Mouse (Mus musculus): ENCODE data around the gene Rfx8.

Gene Rfx8

DNA sequence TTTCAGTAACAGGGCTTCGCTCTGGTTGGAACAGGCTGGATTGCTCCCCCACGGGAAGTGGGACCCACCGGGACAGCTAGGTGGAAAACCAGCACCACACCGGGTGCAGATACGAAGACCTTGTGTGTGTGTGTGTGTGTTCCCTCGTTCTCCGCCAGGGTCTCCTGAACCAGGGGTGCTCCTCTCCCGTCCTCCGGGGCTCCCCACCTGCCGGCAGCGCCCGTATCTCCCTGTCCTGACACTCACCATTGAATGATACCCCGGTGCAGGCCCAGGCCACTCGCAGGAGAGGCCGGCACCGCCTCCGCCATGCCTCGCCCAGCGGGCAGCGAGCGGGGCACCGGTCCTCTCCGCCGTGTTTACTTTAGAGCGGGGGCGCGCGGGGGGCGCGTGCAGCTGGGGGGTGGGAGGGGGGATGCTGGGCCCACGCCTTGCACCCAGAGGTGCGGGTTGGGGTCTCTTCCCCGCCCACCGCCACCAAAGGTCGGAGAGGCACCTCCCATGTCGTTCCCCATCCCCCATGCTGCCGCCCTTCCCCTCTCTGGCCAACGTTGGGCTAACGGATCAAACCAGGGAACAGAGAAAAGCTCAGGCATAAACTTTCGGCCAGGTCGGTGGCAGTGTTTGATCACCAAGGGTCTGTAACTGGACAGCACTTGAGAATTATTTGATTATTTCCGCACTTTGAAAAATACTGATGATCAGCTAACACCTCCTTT is at the start of gene Rfx8:
TSS of gene Rfx8 (minus strand) at position 366 of the 719 bp plus-strand sequence.
- no peak for DNase-seq (ENCODE audit: low read depth in 1 of 2, low spot score in 2 of 2)

DNA sequence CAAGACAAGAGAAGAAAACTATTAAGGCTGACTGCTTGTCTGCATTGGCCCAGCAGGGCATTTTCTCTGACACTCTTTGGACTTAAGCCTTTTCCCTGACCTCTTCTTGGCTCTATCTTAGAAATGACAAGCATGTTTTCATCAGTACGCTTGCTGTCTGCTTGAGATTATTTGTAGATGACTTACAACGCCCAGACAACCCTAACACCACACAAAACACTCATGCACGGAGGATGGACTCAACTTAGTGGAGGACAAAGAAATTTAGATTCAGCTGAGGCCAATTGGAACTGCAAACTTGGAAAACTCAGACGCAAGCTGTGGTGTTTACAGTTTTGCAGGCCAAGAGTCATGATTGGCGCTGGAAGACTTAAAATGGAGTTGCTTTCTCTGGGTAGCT is 49.6 kb upstream of the Rfx8 start:
- no peak for DNase-seq (ENCODE audit: low read depth in 1 of 2, low spot score in 2 of 2)

DNA sequence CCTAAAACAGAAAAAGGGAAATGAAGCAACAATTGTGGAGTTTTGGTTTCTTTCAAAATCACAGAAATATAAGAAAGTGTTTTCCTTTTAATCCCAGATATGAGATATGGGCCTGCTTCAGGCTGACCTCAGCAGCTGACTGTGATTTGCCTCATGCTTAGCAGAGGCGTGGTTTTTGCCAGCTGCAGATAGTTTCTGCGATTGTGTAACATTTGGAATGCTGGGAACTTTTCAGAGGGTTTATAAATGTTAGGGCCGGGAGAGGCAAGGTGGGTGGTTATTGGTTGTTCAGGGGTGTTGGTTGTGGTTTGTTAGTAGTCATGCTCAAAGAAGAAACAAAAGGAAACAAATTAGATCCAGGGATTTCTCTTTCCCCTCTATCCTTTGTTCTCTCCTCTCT is 47.2 kb upstream of the Rfx8 start:
- DNase-seq (ENCODE audit: low read depth in 1 of 2, low spot score in 2 of 2): no peak

DNA sequence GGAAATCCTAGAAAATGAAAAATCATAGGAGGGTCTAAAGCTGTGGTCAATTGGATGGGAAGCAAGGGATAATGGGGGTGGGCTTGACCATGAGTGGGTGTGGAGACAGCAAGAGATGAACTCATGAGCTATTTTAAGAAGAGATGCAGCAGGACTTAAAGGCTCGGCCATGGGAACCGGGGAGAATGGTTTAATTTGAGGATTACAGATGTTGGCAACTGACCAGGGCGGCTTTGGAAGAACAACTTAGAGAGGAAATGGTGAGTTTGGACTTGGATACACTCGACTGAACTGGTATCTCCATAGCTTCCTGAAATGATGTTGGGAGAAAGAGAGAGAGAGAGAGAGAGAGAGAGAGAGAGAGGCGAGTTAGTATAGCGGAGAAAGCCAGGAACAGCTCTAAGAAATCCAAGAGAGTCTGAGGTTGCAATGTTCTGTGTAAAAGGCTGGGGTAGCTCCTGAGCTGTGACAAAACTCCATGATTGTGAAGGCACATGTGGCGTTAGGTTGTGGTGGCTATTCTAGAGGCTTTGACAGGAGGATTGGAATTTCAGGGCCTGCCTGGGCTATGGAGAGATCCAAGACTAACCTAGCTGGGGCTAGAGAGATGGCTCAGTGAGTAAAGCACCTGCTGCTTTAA is 45.2 kb upstream of the Rfx8 start:
- no peak for DNase-seq (ENCODE audit: low read depth in 1 of 2, low spot score in 2 of 2)

DNA sequence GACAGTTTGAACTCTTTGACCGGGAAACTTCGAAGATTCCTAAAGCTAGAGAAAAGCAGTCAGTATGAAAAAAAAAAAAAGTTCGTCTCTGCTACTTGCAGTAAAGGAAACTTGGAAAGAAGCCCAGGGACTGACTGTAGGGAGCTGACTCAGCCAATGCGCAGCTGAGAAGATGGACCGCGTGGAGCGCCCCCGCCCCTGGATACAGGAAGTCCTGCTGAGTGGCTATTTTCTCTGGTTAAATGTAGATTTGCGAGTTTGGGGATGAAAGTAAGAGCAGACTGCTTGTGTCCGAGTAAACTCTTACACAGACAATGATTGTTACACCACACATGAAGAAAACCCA is 41.2 kb upstream of the Rfx8 start:
- peak in 1 of 2 experiments; percentile 48 for DNase-seq (ENCODE audit: low read depth in 1 of 2, low spot score in 2 of 2)

DNA sequence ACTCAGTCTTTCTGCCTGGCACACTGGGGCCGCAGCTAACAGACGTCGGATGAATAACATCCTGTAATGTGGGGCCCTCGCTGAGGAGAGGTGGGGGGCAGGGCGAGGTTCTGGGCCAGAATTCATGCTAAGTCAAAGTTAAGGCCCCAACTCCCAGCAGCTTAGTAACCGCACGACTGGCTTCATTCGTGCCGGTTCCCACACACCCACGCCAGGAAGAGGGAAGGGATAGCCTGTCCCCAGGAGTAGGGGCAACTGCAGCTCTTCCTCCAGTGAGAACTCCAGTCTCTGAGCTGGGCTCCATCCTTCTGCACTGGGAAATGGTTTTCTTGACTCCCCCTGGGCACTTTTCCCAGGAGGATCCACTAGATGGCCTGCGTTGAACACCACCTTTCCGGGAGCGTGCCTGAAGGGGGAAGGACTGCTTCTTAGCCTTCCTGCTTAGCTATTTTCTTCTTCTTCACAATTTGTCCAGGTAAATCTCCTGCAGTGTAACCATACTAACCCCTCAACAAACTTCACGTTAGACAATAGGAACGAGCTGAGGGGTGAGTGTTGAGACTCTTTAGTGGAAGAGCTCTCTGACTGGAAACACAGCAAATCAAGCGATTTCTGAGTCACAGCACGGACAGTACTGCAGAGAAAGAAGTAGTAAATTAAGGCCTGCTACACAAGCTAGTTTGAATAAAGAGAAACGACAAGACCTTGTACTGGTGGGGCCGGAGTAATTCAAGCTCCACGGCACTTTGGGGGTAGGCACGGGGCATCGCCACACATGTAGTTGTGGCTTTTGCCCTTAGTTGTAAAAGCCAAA is 40.6 kb upstream of the Rfx8 start:
- no peak for DNase-seq (ENCODE audit: low read depth in 1 of 2, low spot score in 2 of 2)

DNA sequence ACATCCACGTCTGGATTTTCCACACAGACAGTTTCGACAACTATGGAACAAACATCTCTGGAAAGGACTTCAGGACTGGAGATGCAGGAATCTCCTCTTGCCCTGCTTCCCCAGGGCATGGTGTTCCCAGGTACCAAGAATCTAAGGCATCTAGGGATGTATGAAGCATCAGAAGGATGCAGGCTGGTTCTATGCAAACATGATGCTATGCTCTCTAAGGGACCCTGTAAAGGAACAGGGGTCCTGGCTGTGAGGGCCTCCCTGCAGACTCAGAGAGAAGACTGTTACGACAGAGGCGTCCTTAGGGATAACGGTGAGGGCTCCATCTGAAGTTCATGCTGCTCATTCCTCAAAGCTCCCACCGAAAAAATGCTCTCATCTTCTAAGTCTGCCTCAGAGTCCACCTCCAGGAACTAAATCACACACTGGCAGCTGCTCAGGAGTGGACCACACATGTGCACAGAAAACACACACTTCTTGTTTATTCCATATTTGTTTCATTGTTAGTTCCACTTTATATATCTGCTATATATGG is 39.5 kb upstream of the Rfx8 start:
- no peak for DNase-seq (ENCODE audit: low read depth in 1 of 2, low spot score in 2 of 2)

DNA sequence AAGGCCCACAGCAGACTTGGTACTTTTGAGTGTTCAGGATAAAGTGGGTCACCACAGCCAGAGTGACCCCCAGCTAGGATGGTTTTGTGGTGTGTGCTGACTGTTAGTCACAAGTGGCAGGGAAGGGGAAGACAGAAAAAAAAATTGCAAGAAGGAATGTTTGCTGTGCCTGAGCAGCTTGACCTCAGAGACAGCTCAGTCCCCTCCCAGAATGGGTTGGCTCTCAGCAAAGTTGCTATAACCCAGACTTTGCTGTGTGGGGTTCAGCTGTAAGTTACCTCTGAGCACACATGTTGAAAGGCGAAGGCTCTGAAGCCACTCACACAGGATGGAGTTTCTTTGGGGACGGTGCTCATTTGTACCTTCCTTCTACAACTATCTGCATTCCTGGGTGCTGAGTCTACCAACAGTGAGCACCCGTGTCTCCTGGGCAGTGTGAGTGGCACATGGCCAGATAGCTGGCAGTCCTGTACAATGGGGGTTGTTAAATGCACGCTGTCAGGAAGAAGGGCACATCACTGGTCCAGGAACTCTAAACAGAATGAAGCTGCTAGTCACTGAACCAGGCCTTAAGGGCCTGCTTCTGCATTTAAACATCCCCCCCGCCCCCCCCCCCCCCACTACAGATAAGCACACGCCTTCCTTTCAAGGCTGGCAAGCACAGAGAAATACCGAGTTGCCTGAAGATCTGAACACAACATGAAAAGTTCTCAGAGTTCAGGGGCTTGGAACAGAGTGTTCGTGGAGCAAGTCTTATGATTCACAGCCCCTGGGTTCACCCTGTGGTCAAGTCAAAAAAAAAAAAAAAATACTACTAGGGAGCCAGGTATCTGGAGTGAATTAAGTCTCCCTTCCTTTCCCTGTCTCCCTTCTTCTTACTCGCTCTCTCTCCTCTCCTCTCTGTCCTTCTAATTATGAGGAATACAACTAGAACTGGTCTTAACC is 38.7 kb upstream of the Rfx8 start:
- no peak for DNase-seq (ENCODE audit: low read depth in 1 of 2, low spot score in 2 of 2)

DNA sequence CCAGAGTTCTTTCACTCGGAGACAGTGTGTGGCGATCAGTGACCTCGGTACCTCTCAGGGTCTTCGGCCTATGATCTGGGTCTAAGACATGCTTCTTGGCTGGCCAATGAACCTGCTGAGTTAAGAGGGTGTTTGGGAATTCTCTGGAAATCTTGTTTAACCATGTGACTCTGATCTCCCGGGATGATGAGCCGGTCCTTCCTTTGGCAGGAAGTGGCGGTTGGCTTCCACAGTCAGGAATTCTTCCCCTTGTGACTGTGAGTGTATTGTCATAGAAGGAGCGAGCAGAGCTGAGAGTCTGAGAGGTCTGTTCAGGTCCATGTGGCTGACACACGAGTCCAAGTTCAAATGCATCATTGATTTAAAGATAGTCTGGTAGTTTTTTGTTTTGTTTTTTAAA is 37.4 kb upstream of the Rfx8 start:
- no peak for DNase-seq (ENCODE audit: low read depth in 1 of 2, low spot score in 2 of 2)

DNA sequence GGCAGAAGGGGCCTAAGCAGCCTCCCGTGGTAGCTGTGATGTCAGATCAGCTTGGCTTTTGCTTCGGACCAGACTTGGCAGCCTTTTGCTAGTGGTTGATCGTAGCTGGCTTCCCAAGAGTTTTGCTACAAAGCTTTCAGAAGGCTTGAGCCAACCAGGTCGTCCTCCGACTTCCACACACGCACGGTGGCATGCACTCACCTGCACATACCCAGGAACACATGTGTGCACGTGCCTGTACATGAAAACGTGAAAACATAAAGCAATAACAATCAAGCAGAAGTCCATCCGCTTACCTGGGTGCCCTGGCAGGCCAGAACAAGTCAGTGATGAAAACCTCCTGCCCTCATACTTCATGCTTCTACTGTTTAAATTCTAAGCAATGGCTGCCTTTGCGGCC is 36.2 kb upstream of the Rfx8 start:
- DNase-seq (ENCODE audit: low read depth in 1 of 2, low spot score in 2 of 2): no peak

DNA sequence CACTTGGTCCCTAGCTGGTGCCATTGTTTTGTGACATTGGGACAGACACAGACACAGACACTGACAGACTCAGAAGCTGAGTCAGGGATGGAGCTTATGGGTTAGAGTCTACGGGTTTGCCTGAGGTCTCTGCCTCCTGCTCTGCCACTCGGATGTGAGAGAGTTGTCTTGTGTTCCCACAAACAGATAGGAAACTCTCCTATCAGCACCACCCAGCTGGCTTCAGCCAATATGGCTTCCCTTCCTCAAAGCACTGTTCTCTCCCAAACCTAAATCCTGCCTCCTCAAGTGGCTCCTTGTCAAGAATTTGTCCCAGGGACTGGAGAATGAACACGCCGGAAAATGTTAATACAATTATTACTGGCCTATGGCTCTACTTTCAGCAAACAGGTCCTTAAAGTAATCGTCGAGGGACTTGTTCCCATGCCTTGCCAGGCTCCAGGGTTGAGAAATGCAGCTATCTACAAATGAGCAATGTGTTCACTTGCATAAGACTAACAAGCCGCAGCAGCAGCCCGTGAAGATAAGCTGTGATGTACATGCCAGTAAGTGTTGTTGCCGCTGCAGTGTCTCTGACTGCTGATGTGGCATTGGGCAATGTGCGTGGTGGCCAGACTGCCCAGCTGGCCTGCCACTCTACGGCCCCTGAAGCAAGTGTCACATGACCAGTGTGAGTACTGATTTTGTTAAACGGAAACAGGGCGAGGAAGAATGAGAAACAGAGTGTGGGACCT is 33.6 kb upstream of the Rfx8 start:
- DNase-seq (ENCODE audit: low read depth in 1 of 2, low spot score in 2 of 2): no peak

DNA sequence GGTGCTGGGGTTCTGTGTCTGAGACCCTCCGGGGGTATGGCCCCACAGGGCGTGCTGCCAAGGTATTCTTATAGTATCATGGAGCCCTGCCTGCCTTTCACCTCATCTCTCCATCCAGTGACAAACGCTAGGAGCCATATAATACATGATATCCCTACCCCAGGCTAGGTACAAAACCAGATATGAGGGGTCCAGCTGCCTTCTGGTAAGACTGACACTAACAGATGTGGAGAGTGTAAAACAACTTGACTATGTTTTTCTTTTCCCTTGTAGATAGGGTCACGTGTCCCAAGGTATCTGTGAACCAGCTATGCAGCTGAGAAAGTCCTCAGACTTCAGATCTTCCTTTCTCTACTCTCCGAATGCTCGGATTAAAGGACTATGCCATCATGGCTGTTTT is 30.7 kb upstream of the Rfx8 start:
- no peak for DNase-seq (ENCODE audit: low read depth in 1 of 2, low spot score in 2 of 2)

DNA sequence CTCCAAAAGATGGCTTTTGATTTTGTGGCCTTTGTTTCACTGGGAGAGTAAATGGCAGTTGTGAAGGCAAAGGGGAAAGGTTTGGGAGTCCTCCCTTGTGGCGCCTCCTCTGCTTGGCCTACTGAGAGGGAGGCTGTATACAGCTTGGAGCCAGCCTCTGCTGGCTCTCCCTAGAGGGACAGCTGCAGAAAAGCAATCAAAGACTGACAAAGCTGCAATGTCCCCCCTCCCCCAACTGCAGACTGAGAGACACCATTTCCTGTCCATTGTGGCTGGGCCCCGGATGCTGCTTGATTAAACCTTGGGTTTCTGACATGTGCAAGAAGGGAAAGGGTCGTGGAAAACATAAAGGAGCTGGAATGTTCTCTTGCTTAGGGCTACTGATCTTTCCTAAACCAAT is 28.9 kb upstream of the Rfx8 start:
- no peak for DNase-seq (ENCODE audit: low read depth in 1 of 2, low spot score in 2 of 2)

DNA sequence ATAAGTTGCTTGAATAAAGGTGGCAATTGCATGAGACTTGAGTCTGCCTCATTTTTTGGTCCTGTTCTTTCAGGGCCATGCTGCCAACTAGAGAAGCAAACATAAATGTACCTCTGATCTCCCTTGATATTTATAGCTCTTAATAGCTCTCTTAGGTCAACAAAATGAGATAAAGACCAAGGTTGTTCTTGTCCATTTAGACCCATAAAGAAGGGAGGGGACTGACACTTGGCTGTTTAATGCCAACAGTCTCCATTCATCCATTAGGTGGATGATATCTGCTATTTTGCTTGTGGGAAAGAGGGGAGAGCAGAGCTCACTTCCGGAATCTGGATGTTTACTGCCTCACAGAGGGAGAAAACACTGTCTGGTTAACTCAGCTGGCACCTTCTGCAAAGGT is 28.4 kb upstream of the Rfx8 start:
- DNase-seq (ENCODE audit: low read depth in 1 of 2, low spot score in 2 of 2): no peak

DNA sequence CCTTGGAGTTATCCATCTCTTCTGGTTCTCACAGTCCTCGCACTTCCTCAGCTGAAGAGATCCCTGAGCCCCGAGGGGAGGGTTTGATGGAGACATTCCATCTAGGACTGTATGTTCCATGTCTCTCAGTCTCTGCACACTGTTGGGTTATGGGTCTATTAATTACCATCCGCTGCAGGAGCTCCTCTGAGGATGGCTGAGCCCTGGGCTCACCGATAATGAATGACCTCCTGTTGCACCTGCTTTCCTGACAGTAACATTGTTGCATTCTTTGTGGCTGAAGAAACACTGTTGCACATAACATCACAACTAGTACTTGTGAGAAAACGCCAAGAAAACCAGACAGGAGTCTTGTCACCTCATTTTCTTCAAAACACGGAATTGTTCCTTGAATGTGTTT is 27.9 kb upstream of the Rfx8 start:
- DNase-seq (ENCODE audit: low read depth in 1 of 2, low spot score in 2 of 2): no peak

DNA sequence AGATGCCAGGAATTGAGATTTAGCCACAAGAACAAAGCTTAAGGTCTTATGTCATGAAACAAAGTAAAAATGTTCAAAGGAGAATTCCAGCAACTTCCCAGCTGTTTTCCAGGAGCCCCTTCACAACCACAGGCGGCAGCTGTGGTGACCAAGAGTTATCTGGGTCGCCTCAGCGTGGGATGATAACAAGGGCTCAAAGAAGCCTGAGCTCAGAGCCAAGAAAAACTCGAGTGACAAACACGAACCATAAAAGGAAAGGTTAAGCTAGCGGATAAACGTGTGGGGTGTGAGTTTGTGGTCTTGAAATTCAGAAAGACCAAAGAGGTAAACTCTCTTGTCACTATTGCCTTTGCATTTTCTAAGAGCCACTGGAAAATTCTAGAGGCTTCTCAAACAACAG is 25.7 kb upstream of the Rfx8 start:
- DNase-seq (ENCODE audit: low read depth in 1 of 2, low spot score in 2 of 2): no peak

DNA sequence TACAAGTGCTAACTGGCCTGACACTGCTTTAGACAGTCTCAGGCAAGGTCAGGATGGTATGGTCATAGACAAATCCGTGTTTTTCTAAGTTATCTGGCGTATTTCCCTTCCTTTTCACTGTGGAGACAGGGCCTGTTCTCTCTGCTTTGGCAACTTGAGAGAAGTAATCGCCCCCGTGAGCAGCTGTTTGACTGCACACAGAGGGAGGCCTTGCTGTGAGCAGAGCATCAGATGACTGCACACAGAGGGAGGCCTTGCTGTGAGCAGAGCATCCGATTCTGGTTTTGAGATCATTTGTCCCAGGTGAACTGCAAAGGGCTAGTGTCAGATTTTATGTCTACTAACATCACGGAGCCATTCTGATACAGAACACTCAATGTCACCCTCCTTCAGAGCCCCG is 20.2 kb upstream of the Rfx8 start:
- DNase-seq (ENCODE audit: low read depth in 1 of 2, low spot score in 2 of 2): no peak

DNA sequence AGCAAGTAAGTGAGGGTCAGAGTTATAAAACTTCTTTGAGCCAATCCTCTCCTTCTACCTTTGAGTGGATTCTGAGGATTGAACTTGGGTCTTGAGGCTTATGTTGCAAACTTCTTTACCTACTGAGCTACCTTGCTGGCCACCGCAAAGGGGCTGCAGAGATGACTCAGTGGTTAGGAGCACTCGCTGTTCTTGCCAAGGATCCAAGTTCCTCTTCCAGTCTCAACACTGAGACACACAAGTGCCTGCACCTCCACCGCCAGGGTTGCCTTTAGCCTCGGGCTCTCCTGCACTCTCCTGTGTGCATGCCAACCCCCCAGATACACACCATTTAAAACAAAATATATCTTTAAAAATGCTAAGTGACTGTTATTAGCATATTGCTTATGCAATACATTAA is 19.2 kb upstream of the Rfx8 start:
- DNase-seq (ENCODE audit: low read depth in 1 of 2, low spot score in 2 of 2): no peak

DNA sequence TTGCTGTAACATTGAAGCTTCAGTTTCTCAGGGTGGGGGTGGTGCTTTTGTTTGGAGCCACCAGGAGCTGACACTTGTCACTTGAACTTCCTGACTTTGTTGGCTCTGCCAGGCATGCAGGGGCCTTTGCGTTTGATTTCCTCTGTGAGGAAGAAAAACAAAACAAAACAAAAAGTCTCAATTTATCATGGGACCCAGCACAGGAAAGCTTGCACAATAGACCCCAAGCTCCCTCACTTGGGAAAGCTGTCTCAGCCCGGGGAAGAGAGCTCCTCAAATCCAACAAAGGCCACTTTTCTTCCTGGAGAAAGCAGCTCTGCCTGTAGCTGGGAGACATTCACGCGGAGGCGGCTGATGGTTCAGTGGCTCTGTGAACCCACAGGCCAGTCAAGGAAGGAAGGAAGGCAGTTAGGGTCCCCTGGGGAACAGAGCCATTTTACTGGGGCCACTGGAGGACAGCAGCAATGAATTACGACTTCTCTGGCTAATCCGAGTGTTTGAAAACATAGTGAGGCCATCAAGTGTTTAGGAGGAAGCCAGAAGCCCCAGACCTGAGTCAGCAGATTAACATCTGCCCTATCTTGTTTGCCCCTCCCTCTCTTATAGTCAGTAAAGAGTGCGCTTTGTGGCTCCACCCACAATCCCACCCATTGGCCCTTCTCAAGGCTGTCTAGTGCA is 15.3 kb upstream of the Rfx8 start:
- no peak for DNase-seq (ENCODE audit: low read depth in 1 of 2, low spot score in 2 of 2)

DNA sequence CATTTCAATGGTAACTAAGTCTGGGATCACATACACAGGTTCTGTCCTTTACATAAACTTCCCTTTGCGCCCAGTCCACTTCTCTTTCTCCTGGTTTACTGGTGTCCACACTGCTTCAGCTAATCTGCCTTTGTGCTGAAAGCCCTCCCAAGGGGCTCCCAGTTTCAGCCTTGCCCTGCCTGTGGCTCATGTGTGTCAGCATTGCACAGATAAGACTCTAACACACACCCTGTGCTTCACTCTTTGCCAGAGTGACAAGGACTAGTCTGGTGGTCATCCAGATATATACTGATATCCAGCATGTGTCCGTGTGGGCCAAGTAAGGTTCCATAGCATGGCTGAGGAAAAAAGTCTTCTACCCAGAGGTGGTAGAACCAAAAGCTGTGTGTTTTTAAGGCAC is 14.7 kb upstream of the Rfx8 start:
- DNase-seq (ENCODE audit: low read depth in 1 of 2, low spot score in 2 of 2): no peak

Data from monocyte, adult 2 months (primary cell).